Comparison of ENCODE assay signal across 14 mouse cellular contexts in the genomic region with DNA sequence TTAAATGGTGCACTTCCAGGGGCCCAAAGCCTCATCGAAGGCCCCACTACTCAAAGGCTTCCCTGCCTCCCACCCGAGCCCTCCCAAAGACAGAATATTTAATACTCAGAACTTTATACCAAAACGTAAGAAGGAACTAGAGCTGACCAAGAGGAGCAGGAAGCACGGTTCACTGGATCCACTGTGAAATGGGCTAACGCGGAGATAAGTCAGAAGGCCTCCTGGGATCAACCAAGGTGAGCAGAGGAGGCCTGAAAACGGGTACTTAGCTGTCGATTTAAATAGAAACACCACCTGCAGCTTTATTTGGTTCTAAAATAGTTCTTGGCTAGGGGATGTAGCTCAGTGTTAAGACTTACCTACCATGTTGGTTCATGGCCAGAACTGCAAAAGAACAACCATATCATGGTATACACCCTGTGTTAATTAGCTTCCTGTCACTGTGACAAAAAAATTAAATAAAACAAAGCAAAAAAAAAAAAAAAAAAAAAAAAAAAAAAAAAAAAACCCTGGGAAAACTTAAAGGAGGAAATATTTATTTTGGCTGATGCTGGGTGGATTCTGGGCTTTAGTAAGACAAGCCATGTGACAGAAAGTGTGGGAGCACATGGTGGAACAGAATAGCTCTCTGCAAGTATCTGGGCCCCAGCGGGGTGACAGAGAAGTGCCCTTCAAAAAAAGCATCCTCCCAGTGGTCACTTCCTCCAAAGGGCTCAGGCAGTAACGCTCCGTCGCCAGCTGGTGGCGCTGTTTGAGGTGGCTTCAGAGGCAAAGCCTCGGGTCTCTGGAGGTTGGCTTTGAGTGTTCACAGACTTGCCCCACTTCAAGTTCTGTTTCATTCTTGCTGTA.
DNase-seq lines count a peak whose midpoint lies in the region; ATAC-seq and TF ChIP-seq lines count a peak whose summit lies in the region.
"Had no signal": no experiment of that assay in that cellular context is flagged by ENCODE, and none has a peak within 500 bp of the region (broad histone marks: within the 10 kb centered on the region; RNA-seq: fewer than 3 reads in every experiment).

No protein-coding gene starts in this region.

- no peak overlapping the region for H3K9ac ChIP-seq in liver, postnatal 0 days (replicated peaks)
- H3K9ac ChIP-seq in ES-E14 (ENCODE audit: insufficient read depth, low read depth, low read length, poor library complexity, severe bottlenecking): no peak overlapping the region
- H3K9ac ChIP-seq: liver, embryonic 13.5 days; midbrain, embryonic 15.5 days had no signal

- peaks cover 3% of the 10 kb centered on the region for H3K4me1 ChIP-seq in liver, postnatal 0 days (ENCODE audit: insufficient read depth)
- no peaks in the 10 kb centered on the region for H3K4me1 ChIP-seq in ES-E14 (ENCODE audit: control insufficient read depth in 2 of 2, insufficient read depth in 2 of 2, low read length in 2 of 2, poor library complexity in 1 of 2)

- in situ Hi-C loops in ES-E14 (cut with MboI; ENCODE audit: low sequenced_read_pairs in 2 of 2, unreplicated experiment in 2 of 2): no loop called here

- no peaks in the 10 kb centered on the region for H3K36me3 ChIP-seq in liver, postnatal 0 days (replicated peaks; ENCODE audit: insufficient read depth, low read length)
- no peaks in the 10 kb centered on the region for H3K36me3 ChIP-seq in ES-E14 (ENCODE audit: control insufficient read depth, insufficient read depth, low read length, poor library complexity, severe bottlenecking)
- H3K36me3 ChIP-seq: liver, embryonic 13.5 days; midbrain, embryonic 15.5 days had no signal

- H3K27me3 ChIP-seq in liver, postnatal 0 days (ENCODE audit: insufficient read depth, low read length): no peaks in the 10 kb centered on the region
- H3K27me3 ChIP-seq: liver, embryonic 13.5 days; midbrain, embryonic 15.5 days had no signal

- H3K4me3 ChIP-seq in liver, postnatal 0 days (ENCODE audit: low read depth, low read length): no peak overlapping the region
- H3K4me3 ChIP-seq in ES-E14 (ENCODE audit: insufficient read depth in 1 of 2, low read depth in 1 of 2, low read length in 2 of 2, poor library complexity in 1 of 2, severe bottlenecking in 1 of 2): no peak overlapping the region
- H3K4me3 ChIP-seq: liver, embryonic 13.5 days; midbrain, embryonic 15.5 days had no signal

- H3K9me3 ChIP-seq in liver, postnatal 0 days (ENCODE audit: low read length): no peaks in the 10 kb centered on the region
- H3K9me3 ChIP-seq in ES-E14 (ENCODE audit: control insufficient read depth, insufficient read depth, low read depth, low read length): no peaks in the 10 kb centered on the region
- H3K9me3 ChIP-seq: midbrain, embryonic 15.5 days had no signal

- TF ChIP-seq EP300 in liver, postnatal 0 days (IDR thresholded peaks at IDR 0.05; ENCODE audit: low read depth): no peak

- no peak overlapping the region for H3K4me2 ChIP-seq in liver, postnatal 0 days (ENCODE audit: low read depth, low read length)
- H3K4me2 ChIP-seq: liver, embryonic 13.5 days; midbrain, embryonic 15.5 days had no signal

- ATAC-seq in liver, postnatal 0 days: no peak
- no peak for ATAC-seq in erythroid progenitor cell, adult 5-6 weeks (replicated peaks; ENCODE audit: low FRiP score, poor library complexity, severe bottlenecking)
- ATAC-seq: midbrain, embryonic 15.5 days had no signal

- WGBS in liver, postnatal 0 days (ENCODE audit: insufficient replicate concordance): 75% methylated on average over 14 of the region's 14 CpGs

- no peak overlapping the region for H3K27ac ChIP-seq in liver, postnatal 0 days (ENCODE audit: low read depth)
- H3K27ac ChIP-seq in ES-E14 (ENCODE audit: insufficient read depth, low read depth, low read length, poor library complexity, severe bottlenecking): no peak overlapping the region
- H3K27ac ChIP-seq: liver, embryonic 13.5 days; midbrain, embryonic 15.5 days had no signal

- peak; percentile 68 for TF ChIP-seq CTCF in liver, postnatal 0 days (IDR thresholded peaks at IDR 0.05; ENCODE audit: low read depth)

- peak; percentile 57 for DNase-seq in liver, postnatal 0 days
- DNase-seq in liver: no peak
- DNase-seq in ES-E14 (ENCODE audit: low read depth, low spot score): peak; percentile 26
- DNase-seq in induced T-regulatory cell, adult 2 months (ENCODE audit: low read depth): peak; percentile 14
- peak; percentile 66 to 85 for DNase-seq in spleen, postnatal 4 days (ENCODE audit: low spot score in 2 of 2)
- DNase-seq in cerebellum, adult 11 months: no peak
- DNase-seq in layer of hippocampus, adult 8-10 months (ENCODE audit: low spot score in 2 of 2): no peak
- DNase-seq: gastrocnemius, postnatal 25 days; heart, postnatal 10 days; kidney, adult 8-10 months; layer of hippocampus, postnatal 36 days; liver, embryonic 13.5 days had no signal

TF ChIP-seq in ES-E14, 5 proteins besides CTCF, POLR2A, EP300 and RAD21:
- TF ChIP-seq ZNF384 (IDR thresholded peaks at IDR 0.05; ENCODE audit: low read depth, low read length) (peak; percentile 57; the same call in 1 of the 2 replicates), CHD2 (IDR thresholded peaks at IDR 0.05; ENCODE audit: low read depth, low read length) (no peak)

Comparison
In these comparisons a context has a peak if more than half of its experiments do, and no peak if none do; other contexts are left out.
1. DNase-seq: peak in liver, postnatal 0 days (single experiment), ES-E14 (single experiment), induced T-regulatory cell, adult 2 months (single experiment) and spleen, postnatal 4 days (2 of 2); none in liver (single experiment), cerebellum, adult 11 months (single experiment) and layer of hippocampus, adult 8-10 months (0 of 2).